Mouse (Mus musculus): ENCODE measurements around the gene Phlda3.
A peak's percentile ranks its signal among the peaks of the same experiment; 100 is the strongest.

Gene Phlda3

GRCm38 (mm10) chr1:135765645-135766591 is at the start of gene Phlda3:
Gene Phlda3, plus strand, starts transcription at chr1:135766119.
- peak; percentile 61 to 70 for DNase-seq

- peak; percentile 79 to 86 for DNase-seq
These were observed 46.4 kb upstream of the Phlda3 start for GRCm38 (mm10) chr1:135719486-135719885.

GRCm38 (mm10) chr1:135719983-135720382 is 45.9 kb upstream of the Phlda3 start, which contains the start of gene Csrp1:
Gene Csrp1, plus strand, starts transcription at chr1:135720061.
- no peak for DNase-seq

GRCm38 (mm10) chr1:135723016-135723415 is 42.9 kb upstream of the Phlda3 start:
- DNase-seq = no peak

- no peak for DNase-seq
These were observed 41.8 kb upstream of the Phlda3 start for GRCm38 (mm10) chr1:135724134-135724533.

- no peak for DNase-seq
These were observed 40.6 kb upstream of the Phlda3 start for GRCm38 (mm10) chr1:135725324-135725723.

- DNase-seq = no peak
These were observed 40.0 kb upstream of the Phlda3 start for GRCm38 (mm10) chr1:135725936-135726335.

- peak; percentile 84 to 86 for DNase-seq
These were observed 37.1 kb upstream of the Phlda3 start for GRCm38 (mm10) chr1:135728631-135729366.

GRCm38 (mm10) chr1:135729367-135729713 is 36.6 kb upstream of the Phlda3 start:
- DNase-seq = peak in 1 of 2 experiments; percentile 36

DNA sequence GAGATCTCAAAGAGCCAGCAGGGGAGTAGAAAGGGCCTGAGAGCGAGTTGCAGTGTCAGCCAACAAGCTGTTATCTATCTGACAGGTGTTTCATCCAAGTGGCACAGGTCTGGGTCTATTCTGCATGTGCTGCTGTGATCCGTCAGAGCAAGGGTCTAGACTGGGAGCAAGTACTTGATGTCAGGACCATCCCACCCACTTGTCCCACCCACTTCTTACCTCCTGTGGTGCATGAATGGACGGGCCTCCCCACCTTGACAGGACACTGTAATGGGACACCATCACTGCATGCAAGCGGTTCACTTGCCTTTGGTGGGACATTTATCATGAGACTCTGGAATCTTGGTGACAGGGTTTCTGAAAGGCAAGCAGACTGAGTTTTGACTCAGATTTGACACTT is 36.1 kb upstream of the Phlda3 start:
- no peak for DNase-seq

DNA sequence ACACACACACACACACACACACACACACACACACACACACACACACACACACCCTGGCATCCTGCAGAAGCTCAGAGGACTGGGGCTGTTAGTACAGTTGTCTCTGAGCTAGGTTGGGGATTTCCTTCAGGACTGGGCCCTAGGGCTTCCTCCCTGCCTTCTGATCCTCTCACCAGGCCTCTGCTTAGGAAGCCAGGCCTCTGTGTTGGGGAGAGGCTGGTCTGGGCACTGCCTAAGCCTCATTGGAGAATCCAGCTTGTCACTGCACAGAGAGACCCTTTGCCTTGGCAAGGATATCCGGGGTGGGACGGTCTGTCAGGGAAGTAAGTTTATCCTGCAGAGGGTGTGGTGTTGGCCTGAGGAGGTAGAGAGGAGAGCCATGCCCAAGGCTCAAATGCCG is 35.6 kb upstream of the Phlda3 start:
- DNase-seq = no peak

GRCm38 (mm10) chr1:135731393-135731792 is 34.5 kb upstream of the Phlda3 start:
- no peak for DNase-seq

DNA sequence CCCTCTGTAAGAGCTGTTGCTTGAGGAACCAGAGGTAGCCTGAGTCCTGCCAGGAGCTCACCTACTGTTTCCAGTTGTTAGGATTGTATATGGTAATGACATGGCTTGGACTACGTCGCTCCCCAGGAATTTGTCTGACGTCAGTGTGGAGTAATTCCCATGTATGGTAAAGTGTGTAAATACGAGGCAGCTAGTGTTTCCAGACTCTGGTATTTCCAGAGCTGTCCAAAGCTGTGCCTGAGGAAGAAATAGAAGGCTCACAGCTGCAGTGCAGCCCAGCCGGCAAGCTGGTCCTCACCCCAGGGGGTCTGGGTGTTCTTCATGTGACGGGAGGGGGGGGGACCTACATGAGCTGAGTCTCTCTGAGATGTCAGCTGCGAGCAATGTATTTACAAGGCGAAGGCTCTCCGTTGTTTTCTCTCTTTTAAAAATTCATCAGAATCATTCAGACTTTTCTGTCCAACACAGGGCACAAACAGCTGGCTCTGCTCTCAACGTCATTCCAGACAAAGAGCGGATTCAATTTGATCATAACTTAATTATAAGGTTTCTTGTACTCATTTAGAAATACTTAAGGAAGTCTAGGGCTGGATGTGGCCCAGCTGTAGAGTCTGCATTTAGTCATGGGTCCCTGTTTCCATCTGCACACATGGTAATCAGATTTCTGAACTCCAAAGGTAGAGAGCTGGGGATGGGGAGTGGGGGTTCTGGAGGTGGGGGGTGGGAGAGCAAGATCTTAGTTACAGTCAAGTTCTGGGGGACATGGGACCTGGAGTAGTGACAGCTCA is 33.8 kb upstream of the Phlda3 start:
- DNase-seq = peak; percentile 41 to 54

DNA sequence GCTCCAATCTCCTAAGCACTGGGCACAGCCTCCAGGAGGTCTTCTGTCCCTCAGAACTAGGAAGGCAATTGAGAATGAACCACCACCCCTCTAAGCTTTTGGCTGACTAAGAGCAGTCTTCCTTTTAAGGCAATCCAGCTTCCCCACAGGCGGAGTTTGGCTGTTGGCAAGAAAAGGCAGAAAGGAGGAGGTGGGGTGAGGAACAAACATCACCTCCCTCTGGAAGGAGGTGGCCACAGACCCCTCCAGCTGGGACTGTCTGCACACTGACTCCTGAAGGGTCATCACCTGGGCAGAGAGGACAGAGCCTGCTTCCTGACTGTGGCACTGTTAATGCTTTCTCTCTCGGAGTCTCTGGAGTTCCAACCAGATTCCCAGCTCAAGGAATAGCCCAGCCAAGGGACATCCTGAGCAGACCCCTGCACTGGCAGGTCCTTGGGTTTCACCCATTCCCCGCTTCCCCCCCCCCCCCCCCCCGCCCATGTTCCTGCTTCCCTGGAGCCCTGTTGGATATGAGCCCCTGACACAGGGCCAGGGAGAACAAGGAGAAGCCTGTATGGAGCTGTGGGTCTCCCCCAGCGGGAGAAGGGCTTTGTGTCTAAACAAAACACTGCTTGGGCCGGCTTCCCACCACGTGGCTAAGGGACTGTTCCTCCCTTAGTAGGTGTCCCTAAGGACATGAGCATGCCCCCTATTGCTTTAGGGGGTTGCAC is 31.5 kb upstream of the Phlda3 start:
- DNase-seq = peak; percentile 42 to 68

- DNase-seq = no peak
These were observed 30.5 kb upstream of the Phlda3 start for GRCm38 (mm10) chr1:135735460-135735859.

- DNase-seq = no peak
These were observed 20.9 kb upstream of the Phlda3 start for GRCm38 (mm10) chr1:135744987-135745386.

- no peak for DNase-seq
These were observed 19.7 kb upstream of the Phlda3 start for GRCm38 (mm10) chr1:135746248-135746647.

- DNase-seq = peak; percentile 98
These were observed 13.1 kb upstream of the Phlda3 start for GRCm38 (mm10) chr1:135752737-135753348.

DNA sequence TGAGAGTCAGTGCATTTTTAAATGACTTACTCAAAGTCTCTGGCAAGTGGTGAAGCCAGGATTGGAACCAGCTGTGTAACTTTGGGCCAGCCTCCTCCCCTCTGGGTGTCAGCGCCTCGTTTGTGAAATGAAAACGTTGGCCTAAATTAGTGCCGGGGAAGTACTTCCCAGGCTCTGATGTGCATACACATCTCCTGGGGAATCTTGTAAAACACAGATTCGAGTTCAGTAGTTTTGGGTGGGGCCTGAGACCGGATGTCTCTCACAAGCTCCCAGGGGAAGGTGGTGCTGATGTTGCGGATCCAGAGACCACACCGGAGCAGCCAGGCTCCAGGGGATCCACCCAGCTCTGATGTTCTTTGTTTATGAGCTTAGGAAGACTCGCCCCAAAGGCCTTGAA is 10.6 kb upstream of the Phlda3 start:
- no peak for DNase-seq

GRCm38 (mm10) chr1:135755913-135756312 is 10.0 kb upstream of the Phlda3 start:
- no peak for DNase-seq

DNA sequence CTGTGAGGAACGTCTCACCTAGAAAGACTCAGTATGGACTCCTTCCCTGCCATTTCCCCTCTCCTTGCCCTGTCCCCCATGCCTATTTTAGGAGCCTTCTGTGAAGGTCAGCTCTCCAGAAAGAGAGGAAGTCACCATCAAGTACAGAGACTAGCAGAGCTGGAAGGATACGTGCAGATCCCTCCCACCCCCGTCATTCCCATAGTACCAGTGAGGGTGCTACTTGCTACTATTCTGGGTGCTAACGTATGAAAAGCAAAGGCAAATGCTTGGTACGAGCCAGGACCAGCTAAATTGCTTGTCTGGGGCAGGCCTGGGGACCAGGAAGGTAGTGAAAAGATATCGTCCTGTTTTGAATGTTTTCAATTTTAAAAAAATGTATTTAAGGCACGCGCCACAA is 8.6 kb upstream of the Phlda3 start:
- DNase-seq = no peak

GRCm38 (mm10) chr1:135759685-135760084 is 6.2 kb upstream of the Phlda3 start:
- DNase-seq = no peak

Data from cerebellum, postnatal 10 days (tissue).